Comparison of ENCODE assay signal across 9 mouse cellular contexts in the genomic region with DNA sequence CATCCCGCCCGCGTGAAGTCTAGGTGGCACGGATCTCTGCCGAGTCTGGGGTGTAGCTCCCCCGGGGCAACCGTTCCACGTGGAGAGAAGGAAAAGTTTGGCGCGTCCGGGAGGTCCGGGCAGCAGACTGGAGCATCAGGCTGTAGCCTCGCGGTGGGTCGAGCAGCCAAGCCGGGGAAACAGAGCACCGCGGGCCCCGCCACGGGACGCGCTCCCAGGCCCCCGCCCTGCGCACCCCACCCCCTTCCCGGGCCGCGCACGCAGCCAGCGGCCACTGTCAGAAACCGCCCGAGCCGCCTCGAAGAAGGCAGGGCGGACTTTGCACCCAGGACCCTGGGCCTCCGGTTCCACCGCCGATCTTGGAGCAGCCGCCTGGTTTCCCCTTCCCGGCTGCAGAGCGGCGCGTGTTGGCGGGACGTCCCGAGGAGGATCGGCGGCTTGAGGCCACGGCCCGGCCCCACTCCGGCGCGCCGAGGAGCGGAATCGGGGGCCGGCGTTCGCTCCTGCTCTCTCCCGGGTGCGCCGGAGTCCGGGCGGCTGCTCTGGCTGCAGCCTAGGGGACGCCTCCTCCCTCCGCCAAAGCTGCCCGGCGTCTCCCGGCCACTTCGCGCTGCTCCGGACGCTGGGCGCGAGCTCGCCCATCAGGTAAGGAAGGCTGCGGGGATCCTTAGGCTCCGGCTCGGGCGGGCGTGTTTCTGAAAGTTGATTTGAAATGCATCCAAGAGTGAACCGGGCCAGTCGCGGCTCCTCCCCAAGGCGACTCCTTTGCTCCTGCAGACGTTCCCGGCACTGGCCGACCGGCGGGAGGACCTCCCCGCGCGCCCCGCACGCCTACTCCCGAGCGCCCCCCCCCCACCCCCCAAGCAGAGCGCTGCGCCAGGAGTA. TPM values are rescaled to one million over a fixed set of nuclear protein-coding genes. Genes with fewer than 3 reads are reported as not detected.
DNase-seq lines count a peak whose midpoint lies in the region; ATAC-seq and TF ChIP-seq lines count a peak whose summit lies in the region.
"Had no signal": no experiment of that assay in that cellular context is flagged by ENCODE, and none has a peak within 500 bp of the region (broad histone marks: within the 10 kb centered on the region; RNA-seq: fewer than 3 reads in every experiment).

No protein-coding gene starts in this region.

- no peak for TF ChIP-seq POLR2A in small intestine, adult 2 months (IDR thresholded peaks at IDR 0.05; ENCODE audit: low read depth, low read length)

- CTCF ChIA-PET in Patski (lab: Charles Lee): no interaction called here

- peak overlapping the region; percentile 81 for H3K4me3 ChIP-seq in E14TG2a.4 (replicated peaks; ENCODE audit: low read length)
- H3K4me3 ChIP-seq in forebrain, embryonic 16.5 days (replicated peaks; ENCODE audit: low read length): peak overlapping the region; percentile 48
- peak overlapping the region; percentile 52 for H3K4me3 ChIP-seq in intestine, embryonic 15.5 days (replicated peaks)
- peak overlapping the region in 1 of 2 experiments; percentile 23; a peak in 2 of 4 replicates for H3K4me3 ChIP-seq in liver, embryonic 14.5 days (ENCODE audit: insufficient read depth in 1 of 2, low read depth in 2 of 2, low read length in 2 of 2)
- H3K4me3 ChIP-seq in small intestine, adult 2 months (ENCODE audit: low read depth, low read length): peak overlapping the region; percentile 38

- H3K27me3 ChIP-seq in E14TG2a.4 (ENCODE audit: insufficient read depth, low read length) (peaks cover 79% of the 10 kb centered on the region), Patski (peaks cover 50% of the 10 kb centered on the region)
- peaks cover 59% of the 10 kb centered on the region for H3K27me3 ChIP-seq in forebrain, embryonic 16.5 days (replicated peaks; ENCODE audit: control insufficient read depth, insufficient read depth, low read length)
- H3K27me3 ChIP-seq in intestine, embryonic 15.5 days (replicated peaks): peaks cover 67% of the 10 kb centered on the region
- peaks cover 66% of the 10 kb centered on the region for H3K27me3 ChIP-seq in liver, embryonic 14.5 days (ENCODE audit: control insufficient read depth, insufficient read depth, low read length)
- H3K27me3 ChIP-seq in small intestine, adult 2 months (ENCODE audit: control insufficient read depth, insufficient read depth, low read length): peaks cover 50% of the 10 kb centered on the region

- TF ChIP-seq CTCF in E14TG2a.4 (conservative IDR thresholded peaks at IDR 0.05; ENCODE audit: low read length): no peak
- no peak for TF ChIP-seq CTCF in Patski (IDR thresholded peaks at IDR 0.05)
- no peak for TF ChIP-seq CTCF in liver, embryonic 14.5 days (IDR thresholded peaks at IDR 0.05; ENCODE audit: low read depth)
- TF ChIP-seq CTCF in small intestine, adult 2 months (IDR thresholded peaks at IDR 0.05; ENCODE audit: extremely low read depth, insufficient read length, insufficient replicate concordance, low read depth, low read length): no peak

- WGBS in forebrain, embryonic 16.5 days: under 1% methylated on average over 94 of the region's 98 CpGs
- under 1% methylated on average over 95 of the region's 98 CpGs for WGBS in intestine, embryonic 15.5 days
- 1% methylated on average over 90 of the region's 98 CpGs for WGBS in liver, embryonic 14.5 days (ENCODE audit: insufficient replicate concordance)
- WGBS in small intestine, adult 2 months: 2% methylated on average over 97 of the region's 98 CpGs

- in situ Hi-C loops in Patski (cut with MboI; ENCODE audit: low pct_unique_long_range_greater_than_20kb): no loop called here

- peaks cover 7% of the 10 kb centered on the region; the same call in 1 of the 2 replicates for H3K9me3 ChIP-seq in E14TG2a.4 (ENCODE audit: low read length)
- H3K9me3 ChIP-seq in forebrain, embryonic 16.5 days (ENCODE audit: control insufficient read depth, low read length): peaks cover 4% of the 10 kb centered on the region
- no peaks in the 10 kb centered on the region for H3K9me3 ChIP-seq in intestine, embryonic 15.5 days
- H3K9me3 ChIP-seq in liver, embryonic 14.5 days (ENCODE audit: control insufficient read depth, low read length): no peaks in the 10 kb centered on the region

- POLR2A ChIA-PET in Patski (lab: Charles Lee): no interaction called here

- peak; percentile 56 for ATAC-seq in Patski
- peak; percentile 65 for ATAC-seq in forebrain, embryonic 16.5 days
- ATAC-seq in intestine, embryonic 15.5 days: peak; percentile 89
- no peak for ATAC-seq in liver, embryonic 14.5 days (ENCODE audit: insufficient read depth)

- no peaks in the 10 kb centered on the region for H3K36me3 ChIP-seq in E14TG2a.4 (ENCODE audit: insufficient read depth, low read length)
- no peaks in the 10 kb centered on the region for H3K36me3 ChIP-seq in forebrain, embryonic 16.5 days (ENCODE audit: control insufficient read depth, insufficient read depth)
- H3K36me3 ChIP-seq in intestine, embryonic 15.5 days: no peaks in the 10 kb centered on the region
- no peaks in the 10 kb centered on the region for H3K36me3 ChIP-seq in liver, embryonic 14.5 days (replicated peaks; ENCODE audit: control insufficient read depth, insufficient read depth, low read depth)
- H3K36me3 ChIP-seq in small intestine, adult 2 months (ENCODE audit: control insufficient read depth, insufficient read depth, low read length): no peaks in the 10 kb centered on the region

- H3K4me2 ChIP-seq in forebrain, embryonic 16.5 days (ENCODE audit: low read length): peak overlapping the region; percentile 78
- peak overlapping the region; percentile 96 for H3K4me2 ChIP-seq in intestine, embryonic 15.5 days (replicated peaks)
- peak overlapping the region; percentile 42 for H3K4me2 ChIP-seq in liver, embryonic 14.5 days (ENCODE audit: low read depth)

- TF ChIP-seq EP300 in liver, embryonic 14.5 days (IDR thresholded peaks at IDR 0.05; ENCODE audit: low read depth): no peak

- no peak for DNase-seq in Patski (ENCODE audit: low read depth, low spot score)
- DNase-seq in liver, embryonic 14.5 days (ENCODE audit: low read depth in 3 of 3, low spot score in 3 of 3): no peak
- no peak for DNase-seq in right cerebral cortex, adult 2 months (ENCODE audit: low spot score in 2 of 2)
- DNase-seq in left cerebral cortex, adult 18-20 months (ENCODE audit: low spot score in 2 of 2): no peak

- H3K4me1 ChIP-seq in E14TG2a.4 (replicated peaks; ENCODE audit: low read depth, low read length): peaks cover 32% of the 10 kb centered on the region
- peaks cover 19% of the 10 kb centered on the region for H3K4me1 ChIP-seq in forebrain, embryonic 16.5 days (replicated peaks; ENCODE audit: control insufficient read depth, insufficient read depth, low read length)
- peaks cover 25% of the 10 kb centered on the region for H3K4me1 ChIP-seq in intestine, embryonic 15.5 days (replicated peaks)
- H3K4me1 ChIP-seq in liver, embryonic 14.5 days (replicated peaks; ENCODE audit: control insufficient read depth in 2 of 2, insufficient read depth in 2 of 2, low read length in 1 of 2): no peaks in the 10 kb centered on the region
- H3K4me1 ChIP-seq in small intestine, adult 2 months (ENCODE audit: control insufficient read depth, insufficient read depth, insufficient read length, low read length): no peaks in the 10 kb centered on the region

- peak overlapping the region; percentile 46 for H3K9ac ChIP-seq in forebrain, embryonic 16.5 days (replicated peaks; ENCODE audit: low read depth, low read length)
- H3K9ac ChIP-seq in intestine, embryonic 15.5 days: peak overlapping the region; percentile 40
- H3K9ac ChIP-seq in liver, embryonic 14.5 days (replicated peaks): no peak overlapping the region

- H3K27ac ChIP-seq in forebrain, embryonic 16.5 days (ENCODE audit: low read length): no peak overlapping the region
- H3K27ac ChIP-seq in intestine, embryonic 15.5 days: no peak overlapping the region
- no peak overlapping the region for H3K27ac ChIP-seq in liver, embryonic 14.5 days
- H3K27ac ChIP-seq in small intestine, adult 2 months (ENCODE audit: insufficient read depth, low read depth, low read length): no peak overlapping the region

RNA-seq across cellular contexts. Expression of gene Lmx1a, which starts 0.4 kb away (rescaled TPM):
- polyA plus RNA-seq in Patski (2021): 0.06 TPM
- polyA plus RNA-seq in forebrain, embryonic 16.5 days (2015; fragmentation: Nextera tagmentation; extraction: Ambion mirVana): 1.5 TPM in 2 replicates
- 0.42 and 0.44 TPM in 2 replicates for polyA plus RNA-seq in intestine, embryonic 15.5 days (2015; fragmentation: Nextera tagmentation; extraction: Ambion mirVana)
- 0.06 and 0.08 TPM in 2 replicates for polyA plus RNA-seq in liver, embryonic 14.5 days (2012; rRNA removed)
- polyA plus RNA-seq in liver, embryonic 14.5 days (2014; fragmentation: Nextera tagmentation; extraction: Ambion mirVana): 0.08 and 0.11 TPM in 2 replicates
- polyA plus RNA-seq in small intestine, adult 2 months (2012; rRNA removed): 0.35 and 0.41 TPM in 2 replicates
- total RNA-seq in left cerebral cortex, adult 18-20 months (2021): not detected
- total RNA-seq: neutrophil, adult 5-6 weeks had no signal

Comparison
In these comparisons a context has a peak if more than half of its experiments do, and no peak if none do; other contexts are left out.
1. H3K4me2 ChIP-seq: peak in every context shown above with its lines; median percentile 96 in intestine, embryonic 15.5 days; 78 in forebrain, embryonic 16.5 days; 42 in liver, embryonic 14.5 days.